Mouse (Mus musculus): Measurements from ENCODE around the gene Slc25a20.

DNA sequence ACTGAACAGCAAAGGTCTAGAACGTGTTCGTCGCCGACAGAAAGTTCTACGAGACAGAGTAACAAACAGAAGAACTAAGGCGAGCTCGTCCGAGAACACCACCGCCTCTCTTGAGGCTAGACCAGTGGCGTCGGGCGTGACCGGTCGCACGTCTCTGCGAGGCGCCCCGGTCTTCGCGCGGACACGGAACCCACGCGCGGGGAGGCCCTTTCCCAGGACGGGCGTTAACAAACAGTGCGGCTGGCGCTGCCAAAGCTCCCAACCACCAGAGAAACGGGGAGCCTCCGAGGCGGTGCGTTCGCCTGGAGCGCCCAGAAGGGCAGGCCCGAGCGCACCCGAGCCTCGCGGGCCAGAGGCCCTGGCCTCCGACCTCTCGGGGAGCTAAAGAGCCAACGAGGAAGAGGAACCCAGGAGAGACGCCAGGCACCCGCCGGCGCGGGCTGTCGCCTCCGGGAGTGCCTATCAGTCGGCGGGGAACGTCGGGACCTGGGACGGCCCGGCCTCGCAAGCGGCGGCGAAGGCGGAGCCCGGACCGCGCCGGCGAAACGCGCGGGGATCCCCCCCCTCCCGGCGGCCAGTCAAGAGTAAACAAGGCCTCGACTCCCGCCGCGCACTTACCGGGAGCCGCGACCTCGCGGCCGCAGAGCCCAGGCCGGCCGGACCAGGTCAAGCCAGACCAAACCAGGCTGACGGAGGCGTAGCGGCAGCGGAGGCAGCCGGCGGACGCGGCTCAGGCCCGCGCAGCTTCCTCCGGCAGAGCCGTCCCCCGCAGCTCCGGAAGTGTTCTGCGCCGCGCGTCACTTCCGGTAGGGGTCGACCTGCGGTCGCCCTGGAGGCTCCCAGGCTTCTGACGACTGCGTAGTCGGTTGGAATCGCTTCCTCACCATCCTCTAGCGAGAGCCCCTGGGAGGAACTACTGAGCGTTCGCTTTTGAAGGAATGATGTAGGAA, 13.0 kb upstream of the Slc25a20 start, which contains the start of gene Arih2:
- TF ChIP-seq POLR2A (IDR thresholded peaks at IDR 0.05; ENCODE audit: borderline replicate concordance, insufficient read depth, low read length) (peak; percentile 92), CTCF (IDR thresholded peaks at IDR 0.05; ENCODE audit: borderline replicate concordance, insufficient read depth, low read depth, low read length) (no peak)

Data from cerebellum, adult 2 months (tissue).